Mouse (Mus musculus): ENCODE measurements around the gene Serf2. TPM values are rescaled to one million over a fixed set of nuclear protein-coding genes. Genes with fewer than 3 reads are reported as not detected.

Serf2 gene
- 581 and 825 TPM in 2 replicates for polyA plus RNA-seq (2012; rRNA removed; ENCODE audit: low replicate concordance)

GRCm38 (mm10) chr2:121448739-121449535 is at the start of gene Serf2:
Gene Serf2, plus strand, starts transcription at chr2:121449195.

GRCm38 (mm10) chr2:121413387-121414042 is 35.5 kb upstream of the Serf2 start, which contains the start of the genes Pdia3 and Catsper2:
Gene Pdia3, plus strand, starts transcription at chr2:121413775.
Gene Catsper2, minus strand, starts transcription at chr2:121413792.

GRCm38 (mm10) chr2:121444178-121444577 is 4.8 kb upstream of the Serf2 start, which contains the start of gene Ell3:
Gene Ell3, minus strand, starts transcription at chr2:121444278.

GRCm38 (mm10) chr2:121452990-121453389 is 4.0 kb downstream of the Serf2 start, which contains the start of gene Hypk:
Gene Hypk, plus strand, starts transcription at chr2:121453290.

GRCm38 (mm10) chr2:121456692-121457642 is 8.0 kb downstream of the Serf2 start, which contains the start of gene Serinc4:
Gene Serinc4, minus strand, starts transcription at chr2:121456781.

GRCm38 (mm10) chr2:121473301-121474179 is 24.5 kb downstream of the Serf2 start, which contains the start of gene Mfap1b:
Gene Mfap1b, minus strand, starts transcription at chr2:121474067.

GRCm38 (mm10) chr2:121505942-121506882 is 57.2 kb downstream of the Serf2 start, which contains the start of the genes Mfap1a and Wdr76:
Gene Mfap1a, minus strand, starts transcription at chr2:121506665.
Gene Wdr76, plus strand, starts transcription at chr2:121506723.

Other genes starting within 250 kb of the Serf2 start
- 2.9 and 10.6 TPM in 2 replicates for gene Trp53bp1, start 177.8 kb upstream of the Serf2 start, polyA plus RNA-seq (2012; rRNA removed; ENCODE audit: low replicate concordance)
- 1.3 and 2.9 TPM in 2 replicates for gene Map1a, start 159.6 kb upstream of the Serf2 start, polyA plus RNA-seq (2012; rRNA removed; ENCODE audit: low replicate concordance)
- gene Ppip5k1, start 93.8 kb upstream of the Serf2 start, polyA plus RNA-seq (2012; rRNA removed; ENCODE audit: low replicate concordance), result 38.4 and 48.8 TPM in 2 replicates
- 2,331 and 3,610 TPM in 2 replicates for gene Ckmt1, start 91.5 kb upstream of the Serf2 start, polyA plus RNA-seq (2012; rRNA removed; ENCODE audit: low replicate concordance)
- 0.19 and 1.1 TPM in 2 replicates for gene Strc, start 62.0 kb upstream of the Serf2 start, polyA plus RNA-seq (2012; rRNA removed; ENCODE audit: low replicate concordance)
- gene Pdia3, start 35.4 kb upstream of the Serf2 start, polyA plus RNA-seq (2012; rRNA removed; ENCODE audit: low replicate concordance), result 1,015 and 2,104 TPM in 2 replicates
- gene Catsper2, start 35.4 kb upstream of the Serf2 start, polyA plus RNA-seq (2012; rRNA removed; ENCODE audit: low replicate concordance), result 0.39 and 0.56 TPM in 2 replicates
- 1.5 and 1.9 TPM in 2 replicates for gene Ell3, start 4.9 kb upstream of the Serf2 start, polyA plus RNA-seq (2012; rRNA removed; ENCODE audit: low replicate concordance)
- 1.1 and 3.5 TPM in 2 replicates for gene Hypk, start 4.1 kb downstream of the Serf2 start, polyA plus RNA-seq (2012; rRNA removed; ENCODE audit: low replicate concordance)
- gene Serinc4, start 7.6 kb downstream of the Serf2 start, polyA plus RNA-seq (2012; rRNA removed; ENCODE audit: low replicate concordance), result 0.09 and 0.30 TPM in 2 replicates
- gene Mfap1b, start 24.9 kb downstream of the Serf2 start, polyA plus RNA-seq (2012; rRNA removed; ENCODE audit: low replicate concordance), result 0.26 and 0.56 TPM in 2 replicates
- gene Mfap1a, start 57.5 kb downstream of the Serf2 start, polyA plus RNA-seq (2012; rRNA removed; ENCODE audit: low replicate concordance), result 0.34 and 0.35 TPM in 2 replicates
- 0.46 and 1.1 TPM in 2 replicates for gene Wdr76, start 57.5 kb downstream of the Serf2 start, polyA plus RNA-seq (2012; rRNA removed; ENCODE audit: low replicate concordance)